Mouse (Mus musculus) cerebellum, adult 2 months (tissue): ENCODE results near the gene Crb1.

ENCODE experiments used
- CTCF ChIP-seq: fragments of 200-500 bp; IDR thresholded peaks from 2 replicates; pipeline ENCODE4 v1.5.1; 2011; ENCODE audit warnings: low read depth, mild to moderate bottlenecking, control low read depth, low read length, moderate library complexity, borderline replicate concordance; ENCODE audit not compliant: insufficient read depth
- POLR2A ChIP-seq: fragments of 200-500 bp; IDR thresholded peaks from 2 replicates; pipeline ENCODE4 v1.6.1; 2011; ENCODE audit warnings: low read length, control low read depth, borderline replicate concordance; ENCODE audit not compliant: insufficient read depth

DNA sequence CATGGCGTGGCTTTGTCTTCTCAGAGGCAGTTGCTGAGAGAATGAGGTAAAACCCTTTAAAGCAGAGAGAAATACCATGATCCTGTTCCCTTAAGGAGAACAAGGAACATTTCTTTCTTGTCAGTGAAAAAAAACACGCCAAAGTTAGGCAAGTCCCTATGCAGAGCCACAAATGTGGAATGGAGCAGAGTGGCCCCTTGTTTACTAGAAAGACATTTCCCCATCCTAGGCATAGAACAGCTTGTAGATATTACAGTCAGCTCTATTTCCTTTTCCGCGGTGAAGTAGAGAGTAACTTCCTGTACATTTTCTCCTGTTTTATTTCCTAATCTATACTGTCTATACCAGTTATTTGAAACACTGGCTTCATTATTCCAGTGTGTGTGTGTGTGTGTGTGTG is 170.6 kb downstream of the Crb1 start:
- no peak for TF ChIP-seq CTCF
- no peak for TF ChIP-seq POLR2A
